Mouse (Mus musculus) retina, adult 2 months (tissue): ENCODE results near the gene Fbxo36.

Experiments
- DNase-seq: peaks from one replicate; pipeline ENCODE4 v3.0.0-alpha.2; 2012; ENCODE audit warnings: low read depth, low spot score

Fbxo36 gene

DNA sequence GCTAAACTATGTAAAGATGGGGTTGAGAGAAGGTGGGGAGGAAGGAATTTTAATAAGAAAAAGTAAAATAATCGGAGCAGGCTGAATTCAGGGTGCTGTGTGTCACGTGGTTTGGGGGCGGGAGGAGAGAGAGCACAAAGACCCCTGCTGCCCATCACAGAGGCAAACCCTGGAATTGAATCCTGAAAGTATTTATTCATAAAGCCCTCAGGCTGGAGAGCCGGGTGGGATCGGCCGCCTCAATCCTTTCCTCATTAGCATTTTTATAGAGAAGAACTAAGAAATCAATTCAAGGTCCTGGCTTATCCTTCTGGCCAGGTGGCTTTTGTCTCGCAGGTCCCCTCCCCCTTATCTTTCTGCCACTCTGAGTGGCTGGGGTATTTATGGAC lies 50.4 kb downstream of the Fbxo36 start:
- DNase-seq: no peak

DNA sequence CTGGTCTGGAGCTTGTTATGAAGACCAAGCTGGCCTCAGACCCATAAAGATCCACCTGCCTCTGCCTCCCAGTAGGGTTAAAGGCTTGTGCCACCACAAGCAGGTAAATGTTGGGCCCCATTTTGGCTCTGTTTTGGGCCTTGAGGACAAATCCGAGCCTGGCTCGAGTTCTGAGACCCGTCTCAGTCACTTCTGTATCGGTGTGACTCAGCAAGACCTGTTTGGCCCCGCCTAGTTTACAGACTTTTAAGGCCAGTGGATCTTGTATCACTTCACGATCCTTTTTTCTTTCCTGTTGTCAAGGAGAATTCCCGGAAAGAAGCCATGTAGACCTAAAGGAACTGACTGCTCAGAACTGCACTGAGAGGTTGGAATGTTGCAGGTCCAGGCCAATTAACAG lies 50.9 kb downstream of the Fbxo36 start:
- no peak for DNase-seq

DNA sequence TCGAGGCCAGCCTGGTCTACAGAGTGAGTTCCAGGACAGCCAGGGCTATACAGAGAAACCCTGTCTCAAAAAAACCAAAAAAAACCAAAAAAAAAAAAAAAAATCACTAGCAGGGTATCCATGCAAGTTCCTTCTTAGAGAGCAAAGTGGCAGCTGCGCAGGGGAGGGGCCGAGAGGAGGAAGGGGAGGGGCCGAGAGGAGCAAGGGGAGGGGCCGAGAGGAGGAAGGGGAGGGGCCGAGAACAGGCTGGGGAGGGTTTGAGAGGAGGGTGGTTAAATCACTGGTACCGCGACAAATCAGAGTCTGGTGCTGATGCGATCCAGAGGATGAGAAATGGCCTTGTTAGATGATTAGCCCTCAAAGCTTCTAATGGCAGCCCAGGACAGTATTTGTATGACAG lies 52.1 kb downstream of the Fbxo36 start:
- no peak for DNase-seq

DNA sequence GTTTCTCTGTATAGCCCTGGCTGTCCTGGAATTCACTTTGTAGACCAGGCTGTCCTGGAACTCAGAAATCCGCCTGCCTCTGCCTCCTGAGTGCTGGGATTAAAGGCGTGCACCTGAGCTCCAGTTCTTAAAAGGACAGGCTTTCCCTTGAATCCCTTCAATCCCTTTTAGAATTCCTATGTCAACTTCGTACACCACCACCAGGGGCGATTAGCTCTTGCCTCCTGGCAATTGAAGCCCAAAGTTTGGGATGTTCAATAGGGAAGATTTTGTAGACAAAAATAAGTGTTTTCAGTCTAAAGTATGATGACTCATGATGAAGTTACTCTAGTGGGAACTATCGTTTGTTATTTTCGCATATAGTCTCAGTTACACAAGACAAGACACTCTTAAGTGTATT lies 57.7 kb downstream of the Fbxo36 start:
- no peak for DNase-seq

DNA sequence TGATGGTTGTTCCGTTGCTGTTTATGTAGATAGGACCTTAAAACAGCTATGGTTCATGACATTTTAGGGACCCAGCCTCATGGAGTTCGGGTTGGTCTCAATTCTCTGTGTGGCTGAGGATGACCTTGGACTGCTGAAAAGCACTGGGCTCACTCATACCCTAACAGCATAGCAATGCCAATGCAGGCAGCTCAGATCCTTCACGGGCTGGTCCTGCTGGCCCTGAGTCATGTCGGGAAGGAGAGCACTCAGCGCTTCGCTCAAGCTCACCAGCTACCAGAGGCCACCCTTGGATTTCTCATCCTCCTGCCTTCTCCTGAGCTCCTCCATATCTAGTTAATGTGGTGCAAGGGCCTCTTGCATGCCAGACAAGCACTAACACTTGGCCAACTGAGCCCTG lies 59.5 kb downstream of the Fbxo36 start:
- no peak for DNase-seq

DNA sequence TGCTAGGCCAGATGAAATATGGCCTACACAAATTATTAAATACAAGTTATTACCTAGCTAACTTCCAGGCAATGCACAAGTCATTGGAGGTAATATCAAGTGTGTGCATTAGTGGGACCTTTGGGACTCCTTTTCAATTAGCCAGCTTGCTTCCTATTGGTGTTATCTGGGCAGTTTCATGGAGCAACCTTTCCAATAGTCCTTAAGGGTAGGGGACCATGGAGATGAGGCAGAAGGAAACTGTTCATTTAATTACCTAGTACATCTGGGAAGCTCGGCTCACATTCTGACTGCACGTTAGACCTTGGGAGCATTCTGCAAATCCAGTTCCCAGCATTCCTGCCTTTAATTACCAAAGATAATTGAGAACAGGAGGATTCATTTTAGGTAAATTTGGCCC lies 64.8 kb downstream of the Fbxo36 start:
- no peak for DNase-seq

DNA sequence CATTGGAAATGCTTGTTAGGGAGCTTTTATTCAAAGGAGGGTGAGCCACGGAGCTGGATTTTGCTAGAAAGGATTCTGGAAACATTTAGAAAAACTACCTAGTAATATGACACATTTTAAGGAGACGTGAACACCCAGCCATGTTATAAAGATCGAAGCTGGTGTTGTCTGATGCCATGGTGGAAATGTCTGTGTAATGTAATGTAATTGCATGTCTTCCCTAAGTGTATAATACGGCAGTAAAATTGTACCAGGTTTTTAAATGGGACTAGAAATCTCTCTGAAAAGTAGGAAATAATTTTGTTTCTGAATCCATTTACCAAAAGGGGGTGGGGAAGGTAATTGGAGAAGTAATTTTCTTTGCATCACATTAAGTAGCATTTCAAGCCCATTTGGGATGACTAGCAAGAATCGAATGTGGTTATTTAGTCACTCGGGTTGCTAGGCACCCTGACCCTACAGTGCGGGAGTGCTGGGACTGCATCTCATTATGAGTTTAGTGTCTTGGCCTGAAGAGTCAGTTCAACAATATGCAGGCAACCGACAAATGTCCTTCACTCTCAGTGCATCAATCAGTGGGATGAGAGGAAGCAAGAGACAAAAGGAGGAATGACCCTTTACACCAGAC lies 70.7 kb downstream of the Fbxo36 start:
- no peak for DNase-seq

DNA sequence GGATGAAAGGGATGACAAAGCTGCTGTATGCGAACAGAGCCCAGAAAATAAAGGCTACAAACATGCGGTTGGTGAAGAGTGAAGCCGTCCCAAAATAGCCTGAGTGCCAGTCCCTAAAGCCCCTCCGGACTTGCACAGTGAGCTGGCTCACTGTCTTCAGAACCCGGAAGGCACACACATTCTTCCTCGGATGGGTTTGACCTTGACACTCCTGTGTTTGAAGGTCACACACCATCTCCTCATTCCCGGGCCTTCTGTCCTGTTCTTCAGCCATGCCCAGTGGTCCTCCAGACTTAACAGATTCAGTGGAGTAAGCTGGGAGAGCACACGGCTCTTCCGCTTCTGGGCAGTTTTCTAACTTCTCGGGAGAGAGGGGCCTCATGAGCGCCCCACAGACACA lies 72.9 kb downstream of the Fbxo36 start:
- DNase-seq: no peak

DNA sequence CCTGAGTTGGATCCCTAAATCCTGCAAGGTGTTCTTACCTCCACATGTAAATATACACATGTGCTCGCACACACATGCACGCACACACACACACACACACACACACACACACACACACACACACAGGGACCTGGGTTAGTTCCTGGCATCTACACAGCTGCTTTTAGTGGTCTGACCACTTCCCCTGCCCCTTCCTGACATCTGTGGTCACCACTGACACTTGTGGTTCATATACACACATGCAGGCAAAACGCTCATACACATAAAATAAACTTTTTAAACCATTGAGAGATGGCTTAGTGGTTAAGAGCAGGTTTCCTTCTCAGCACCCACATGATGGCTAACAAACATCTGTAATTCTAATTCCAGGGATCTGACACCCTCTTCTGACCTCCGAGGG lies 75.4 kb downstream of the Fbxo36 start:
- no peak for DNase-seq

DNA sequence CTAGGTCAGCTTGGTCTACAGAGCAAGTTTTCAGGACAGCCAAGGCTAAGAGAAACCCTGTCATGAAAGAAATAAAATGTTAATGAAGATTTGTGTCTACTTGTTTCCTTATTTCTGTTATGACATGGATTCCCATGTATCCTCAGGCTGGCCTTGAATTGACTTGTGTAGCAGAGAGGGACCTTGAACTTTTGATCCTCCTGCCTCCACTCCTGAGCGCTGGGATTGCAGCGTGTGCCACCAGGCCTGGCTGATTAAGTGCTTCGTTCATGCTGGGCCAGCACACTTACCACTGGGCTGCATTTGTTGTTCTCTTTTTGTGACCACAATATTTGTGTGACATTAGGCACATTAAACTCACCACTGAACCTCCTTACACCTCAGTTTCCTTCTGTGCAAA lies 79.2 kb downstream of the Fbxo36 start:
- no peak for DNase-seq

DNA sequence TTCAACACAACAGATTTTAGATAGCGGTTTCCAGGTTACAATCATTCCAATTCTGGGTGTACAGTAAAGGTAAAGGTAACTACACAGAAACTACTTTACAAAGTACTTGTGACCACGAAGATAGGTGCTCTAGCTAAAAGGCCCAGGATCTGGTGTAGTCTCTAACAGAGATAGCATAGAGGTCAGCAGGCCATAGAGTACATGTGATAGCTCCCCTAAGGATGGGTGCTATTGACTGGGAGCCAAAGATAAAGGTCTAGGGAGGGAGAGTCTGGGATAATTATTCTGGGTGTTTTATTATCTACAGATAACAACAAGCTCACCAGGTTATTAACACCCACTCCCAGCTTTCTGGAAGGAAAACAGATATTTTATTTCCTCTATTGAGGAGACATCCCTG lies 83.8 kb downstream of the Fbxo36 start:
- no peak for DNase-seq

DNA sequence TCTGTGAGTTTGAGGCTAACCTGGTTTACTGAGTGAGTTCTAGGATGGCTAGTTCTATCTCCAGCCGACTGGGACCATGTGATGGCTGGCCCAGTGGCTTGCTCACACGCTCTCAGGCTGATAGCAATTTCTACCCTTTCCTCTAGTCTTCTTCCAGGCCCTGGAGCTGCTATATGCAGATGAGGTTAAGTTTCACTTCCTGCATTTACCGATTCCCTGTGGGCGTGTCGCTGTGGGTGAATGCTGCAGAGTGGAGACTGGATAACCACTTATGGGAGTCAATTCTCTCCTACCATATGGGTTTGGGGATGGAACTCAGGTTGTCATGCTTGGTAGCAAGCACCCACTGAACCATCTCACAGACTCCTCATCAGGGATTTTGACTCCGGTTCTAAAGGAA lies 84.5 kb downstream of the Fbxo36 start:
- no peak for DNase-seq

DNA sequence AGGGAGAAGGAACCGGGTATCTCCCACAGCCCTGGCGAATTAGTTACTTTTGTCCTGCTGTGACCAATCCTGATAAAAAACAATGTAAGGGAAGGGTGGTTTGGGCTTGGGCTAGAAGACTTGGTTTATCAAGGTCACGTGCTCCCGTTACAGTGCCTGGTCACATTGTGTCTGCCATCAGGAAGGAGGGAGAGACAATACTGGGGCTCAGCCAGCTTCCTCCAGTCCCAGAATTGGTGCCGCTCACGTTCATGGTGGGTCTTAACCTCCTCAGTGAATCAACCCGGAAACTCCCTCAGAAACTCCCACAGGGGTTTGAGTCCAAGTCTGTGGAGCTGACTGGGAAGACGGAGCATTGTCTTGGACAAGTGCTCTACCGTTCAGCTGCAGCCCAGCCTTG lies 86.0 kb downstream of the Fbxo36 start:
- DNase-seq: no peak

DNA sequence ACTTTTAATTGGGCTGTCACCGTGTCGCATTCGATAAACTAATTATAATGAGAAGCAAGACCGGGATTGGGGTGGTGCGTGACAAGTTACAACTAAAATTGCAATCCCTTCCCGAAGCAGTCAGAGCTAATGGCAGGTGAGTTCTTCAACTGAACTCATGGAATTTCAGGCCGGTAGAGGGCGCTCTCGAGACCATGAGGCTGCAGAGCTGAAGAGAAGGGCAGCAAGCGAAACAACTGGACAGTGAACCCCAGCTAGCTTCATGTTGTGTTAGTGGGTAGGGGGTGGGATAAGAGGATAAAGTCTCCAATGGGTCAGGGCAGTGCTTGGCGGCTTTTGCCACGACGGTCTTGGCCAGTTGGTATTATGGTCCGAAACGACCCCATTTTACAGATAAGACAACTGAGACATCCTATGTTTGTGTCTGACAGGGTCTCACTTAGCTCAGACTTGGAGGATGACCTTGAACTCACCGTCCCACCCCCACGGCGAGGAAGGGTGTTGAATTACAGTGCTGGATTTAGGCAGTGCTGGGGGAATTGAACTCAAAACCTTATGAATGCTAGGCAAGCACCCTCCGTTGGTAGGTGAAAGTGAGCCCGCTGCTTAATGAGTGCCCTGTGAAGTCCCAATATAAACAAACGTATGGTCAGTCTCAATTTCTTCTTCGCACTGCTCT lies 94.0 kb downstream of the Fbxo36 start:
- DNase-seq: peak; percentile 38

DNA sequence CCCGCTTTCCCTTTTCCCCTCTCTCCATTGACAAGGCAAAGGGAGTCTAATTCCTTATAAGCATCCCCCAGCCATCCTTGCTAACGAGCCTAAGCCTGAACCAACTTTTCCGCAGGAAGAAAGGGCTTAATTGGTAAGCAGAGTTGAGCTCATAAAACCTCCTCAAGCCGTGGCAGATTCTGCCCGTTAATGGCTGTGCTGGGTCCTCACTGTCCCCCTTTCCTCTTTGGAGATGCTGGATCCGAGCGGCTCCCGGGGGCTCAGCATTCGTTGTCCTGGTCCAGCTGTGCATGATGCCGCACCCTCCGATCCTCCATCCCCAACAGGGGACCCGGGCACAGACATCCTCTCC lies 94.5 kb downstream of the Fbxo36 start:
- no peak for DNase-seq

DNA sequence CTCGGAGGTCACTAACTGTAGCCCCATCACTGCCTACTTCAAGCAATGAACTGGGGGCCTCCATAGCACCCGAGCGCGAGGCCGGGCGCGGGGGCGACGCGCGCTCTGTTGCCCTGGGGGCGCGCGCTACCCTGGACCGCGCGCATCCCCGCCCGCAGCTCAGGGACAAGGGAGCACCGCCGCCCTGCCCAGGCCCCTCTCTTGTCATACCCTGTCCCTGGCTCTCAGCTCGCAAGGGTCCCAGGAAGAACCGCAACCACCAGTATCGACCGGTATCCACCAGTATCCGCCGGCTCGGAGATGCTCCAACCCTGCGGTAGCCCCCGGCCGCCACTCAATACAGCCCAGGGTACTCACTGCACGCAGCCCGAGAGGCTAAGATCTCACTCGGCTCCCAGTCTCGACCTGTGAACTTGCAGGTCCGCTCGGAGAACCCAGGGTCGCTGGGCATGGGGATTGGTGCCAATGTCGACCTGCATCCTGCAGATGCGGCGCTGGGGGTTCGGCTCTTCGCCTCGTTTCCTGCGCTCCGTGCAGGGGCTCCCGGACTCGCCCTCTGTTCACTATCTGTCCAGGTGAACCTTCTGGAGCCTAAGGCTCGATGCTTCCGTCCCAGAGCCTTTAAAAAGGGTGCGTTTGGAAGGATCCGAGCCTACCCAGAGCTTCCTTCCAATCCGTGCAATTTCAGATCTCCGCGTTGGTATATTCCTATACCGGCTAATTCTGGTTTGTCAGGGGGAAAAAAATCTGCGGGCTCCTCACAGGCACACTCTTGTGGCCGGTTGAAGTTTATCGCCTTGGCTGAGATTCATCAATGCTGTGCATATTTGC lies 95.1 kb downstream of the Fbxo36 start, which contains the start of gene Slc16a14:
Slc16a14 (minus strand) TSS at position 632 of the 831 bp plus-strand sequence.
- no peak for DNase-seq

DNA sequence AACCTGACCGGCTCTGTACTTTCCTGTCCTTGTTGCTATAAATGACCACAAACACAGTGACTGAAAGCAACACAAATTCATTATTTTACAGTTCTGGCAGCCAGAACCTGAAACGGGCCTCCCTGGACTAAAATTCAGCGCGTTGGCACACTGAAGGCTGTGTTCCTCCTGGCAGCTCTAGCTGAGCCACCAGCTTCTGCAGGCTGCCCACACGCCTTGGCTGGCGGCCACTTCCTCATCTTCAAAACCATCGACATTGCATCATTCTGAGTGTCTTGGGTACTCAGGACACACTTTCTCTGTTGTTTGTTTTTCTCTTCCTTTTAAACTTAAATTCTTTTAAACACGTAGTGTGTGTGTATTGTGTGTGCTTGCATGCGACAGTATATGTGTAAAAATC lies 96.0 kb downstream of the Fbxo36 start:
- no peak for DNase-seq

DNA sequence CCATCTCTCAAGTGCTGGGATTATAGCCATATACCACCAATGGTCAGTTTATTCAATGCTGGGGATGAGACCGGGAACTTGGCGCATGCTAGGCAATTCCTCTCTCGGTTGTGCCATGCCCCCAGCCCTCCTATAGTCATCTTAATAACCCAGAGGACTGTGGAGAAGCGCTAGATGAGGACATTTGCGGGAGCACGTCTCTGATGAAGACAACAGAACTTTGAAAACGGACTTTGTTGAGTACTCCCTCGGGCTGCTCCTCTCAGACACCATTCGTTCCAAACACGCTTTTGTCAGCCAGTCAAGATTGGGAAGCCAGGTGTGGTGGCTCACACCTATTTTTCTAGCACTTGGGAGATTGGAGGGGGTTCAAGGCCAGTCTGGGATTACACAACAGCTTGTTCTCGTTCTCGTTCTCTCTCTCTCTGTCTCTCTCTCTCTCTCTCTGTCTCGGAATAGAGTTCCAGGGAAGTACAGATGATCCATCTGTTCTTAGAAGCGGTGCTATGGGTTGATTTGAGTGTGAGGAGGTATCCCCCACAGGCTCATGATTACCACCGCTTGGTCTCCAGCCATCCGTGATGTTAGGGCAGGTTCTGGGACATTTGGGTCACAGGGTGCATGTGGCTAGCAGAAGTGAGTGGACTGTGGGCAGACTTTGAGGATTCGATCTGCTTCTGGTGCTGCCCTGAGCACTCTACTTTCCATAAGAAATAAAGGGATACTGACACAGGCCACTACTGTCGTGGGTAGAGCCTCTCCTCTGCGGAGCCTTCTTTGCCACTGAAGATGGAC lies 97.3 kb downstream of the Fbxo36 start:
- no peak for DNase-seq

DNA sequence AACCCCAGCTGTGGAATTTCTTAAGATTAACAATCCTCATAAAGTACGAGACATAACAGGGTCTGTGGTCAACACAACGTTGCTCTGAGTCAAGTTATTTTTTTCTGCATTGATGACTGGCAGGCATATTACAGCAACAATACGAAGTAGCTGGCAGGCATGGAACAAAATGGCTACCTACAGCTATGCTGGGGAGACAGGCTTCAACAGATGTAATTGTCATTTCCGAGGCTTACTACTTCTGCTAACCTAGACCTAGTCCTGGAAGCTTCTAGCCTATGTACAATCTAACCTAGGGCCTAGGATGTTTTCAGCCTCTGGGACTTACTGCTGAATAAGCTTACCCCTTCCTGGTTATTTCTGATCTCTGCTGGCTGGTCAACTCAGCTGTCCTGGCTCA lies 99.8 kb downstream of the Fbxo36 start:
- no peak for DNase-seq

DNA sequence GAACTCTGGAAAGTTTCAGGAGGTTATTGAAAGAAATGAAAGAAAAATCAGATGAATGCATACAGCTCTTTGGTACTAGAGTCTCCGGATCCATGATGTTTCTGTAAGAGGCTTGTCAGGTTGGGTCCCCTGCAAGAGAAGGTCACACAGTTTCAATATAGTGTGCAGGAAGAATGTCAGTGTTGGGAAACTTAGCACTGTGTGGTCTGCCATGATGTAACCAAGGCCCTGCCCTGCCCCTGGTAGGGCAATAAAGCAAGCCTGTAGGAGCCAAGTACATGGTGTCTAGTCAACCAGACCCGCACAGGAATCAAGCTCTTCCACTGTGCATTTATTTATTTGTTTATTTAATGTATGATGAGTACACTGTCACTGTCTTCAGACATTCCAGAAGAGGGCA lies 100.7 kb downstream of the Fbxo36 start:
- no peak for DNase-seq

DNA sequence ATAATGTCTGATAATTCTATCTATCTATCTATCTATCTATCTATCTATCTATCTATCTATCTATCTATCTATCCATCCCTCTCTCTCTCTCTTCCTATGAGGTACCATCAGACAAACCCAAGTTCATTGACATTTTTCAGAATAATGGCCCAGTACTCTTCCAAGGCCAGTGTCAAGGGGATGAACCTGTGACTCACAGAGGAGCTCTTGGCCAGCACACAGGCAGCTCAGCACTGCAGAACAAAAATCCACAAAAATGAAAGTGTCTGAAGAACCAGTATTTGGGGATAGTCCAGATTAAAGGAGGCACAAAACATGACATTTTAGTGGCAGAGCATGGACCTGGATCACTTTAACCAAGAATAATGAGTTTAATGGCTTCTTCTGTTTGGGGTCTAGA lies 103.0 kb downstream of the Fbxo36 start:
- DNase-seq: no peak

DNA sequence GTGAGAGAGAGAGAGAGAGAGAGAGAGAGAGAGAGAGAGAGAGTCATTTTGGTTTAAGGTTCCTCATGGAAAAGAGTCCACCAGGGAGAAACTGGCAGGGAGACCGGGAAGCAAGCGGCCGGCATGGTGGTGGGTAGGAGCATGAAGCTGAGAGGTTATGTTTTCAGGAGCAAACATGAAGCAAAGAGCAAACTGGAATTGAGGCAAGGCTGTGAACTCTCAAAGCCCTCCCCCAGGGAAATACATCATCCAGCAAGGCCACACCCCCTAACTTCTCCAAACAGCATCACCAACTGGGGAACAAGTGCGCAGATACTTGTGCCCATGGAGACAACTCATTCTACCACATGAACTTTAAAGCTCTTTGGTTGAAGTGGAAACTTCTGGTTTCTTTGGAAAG lies 103.9 kb downstream of the Fbxo36 start:
- no peak for DNase-seq
